Mouse (Mus musculus) forebrain, embryonic 14.5 days (tissue): Measurements from ENCODE around the gene Mxi1. TPM values are rescaled to one million over a fixed set of nuclear protein-coding genes. Genes with fewer than 3 reads are reported as not detected.
"Not testable (repeated sequence)": the region's sequence is repeated elsewhere in the genome, so short reads cannot be mapped to it uniquely, and the experiment has no call there.

Experiments
- ATAC-seq: fragments of 200-750 bp; cut with Nextera tagmentation; 2 replicates; pipeline ENCODE4 v1.8.0; 2017; ENCODE audit warnings: mild to moderate bottlenecking, moderate library complexity
- DNase-seq: peaks from one replicate; pipeline ENCODE4 v3.0.0-alpha.2; 2015; ENCODE audit warnings: low spot score
- H3K27ac ChIP-seq: fragments of 300-500 bp; sonication (generic); 2 replicates; pipeline ENCODE4 v1.5.1; 2014; ENCODE audit warnings: low read depth, mild to moderate bottlenecking, control low read depth, low read length, moderate library complexity
- H3K27me3 ChIP-seq: fragments of 300-500 bp; sonication (generic); replicated peaks from 2 replicates; pipeline ENCODE4 v1.6.1; 2014; ENCODE audit warnings: low read length, control low read depth, mixed read lengths; ENCODE audit not compliant: control insufficient read depth, insufficient read depth
- H3K36me3 ChIP-seq: fragments of 300-500 bp; sonication (generic); 2 replicates; pipeline ENCODE4 v1.6.1; 2014; ENCODE audit warnings: low read length, control low read depth; ENCODE audit not compliant: control insufficient read depth, insufficient read depth
- H3K4me1 ChIP-seq: fragments of 300-500 bp; sonication (generic); 2 replicates; pipeline ENCODE4 v1.6.1; 2014; ENCODE audit warnings: antibody characterized with exemption, low read length, control low read depth; ENCODE audit not compliant: control insufficient read depth, insufficient read depth
- H3K4me2 ChIP-seq: fragments of 300-500 bp; sonication (generic); 2 replicates; pipeline ENCODE4 v1.6.1; 2014; ENCODE audit warnings: mild to moderate bottlenecking, control low read depth, low read length
- H3K4me3 ChIP-seq: fragments of 300-500 bp; sonication (generic); 2 replicates; pipeline ENCODE4 v1.5.1; 2014; ENCODE audit warnings: low read depth, low read length, control low read depth
- H3K9ac ChIP-seq: fragments of 300-500 bp; sonication (generic); 2 replicates; pipeline ENCODE4 v1.6.1; 2014; ENCODE audit warnings: mild to moderate bottlenecking, low read length, control low read depth, moderate library complexity
- H3K9me3 ChIP-seq: fragments of 300-500 bp; sonication (generic); replicated peaks from 2 replicates; pipeline ENCODE4 v1.6.1; 2016; ENCODE audit warnings: low read length, control low read depth, mixed read lengths; ENCODE audit not compliant: control insufficient read depth
- WGBS: fragments of 180-500 bp; shearing (Covaris S2); extraction: QIAGEN DNeasy Blood & Tissue Kit; methylation state at CpG from one replicate; pipeline ENCODE4 v1.1.7; 2014; 5-methylcytosine and 5-hydroxymethylcytosine counted together
- polyA plus RNA-seq: library from polyadenylated mRNA; unstranded; fragments of >200 nt; fragmentation: Nextera tagmentation; extraction: Ambion mirVana; gene quantifications from 2 replicates; pipeline ENCODE4 v1.2.1, GENCODE M21; 2014

The Mxi1 gene
- polyA plus RNA-seq, 1 experiment from 2014 or later, result 27.6 TPM

- ATAC-seq, result no peak
- H3K27me3 ChIP-seq, result no peaks in the 10 kb centered on the region
- H3K9me3 ChIP-seq, result no peaks in the 10 kb centered on the region
- no peak overlapping the region for H3K27ac ChIP-seq
- H3K9ac ChIP-seq, result no peak overlapping the region
- no peak overlapping the region for H3K4me2 ChIP-seq
- no peak overlapping the region for H3K4me3 ChIP-seq
- no peak for DNase-seq
- peaks cover 11% of the 10 kb centered on the region for H3K36me3 ChIP-seq
- peaks cover 9% of the 10 kb centered on the region for H3K4me1 ChIP-seq
- WGBS, result 67% methylated on average over 8 of the region's 8 CpGs
Observed at GRCm38 (mm10) chr19:53392781-53393343, 82.5 kb downstream of the Mxi1 start.

DNA sequence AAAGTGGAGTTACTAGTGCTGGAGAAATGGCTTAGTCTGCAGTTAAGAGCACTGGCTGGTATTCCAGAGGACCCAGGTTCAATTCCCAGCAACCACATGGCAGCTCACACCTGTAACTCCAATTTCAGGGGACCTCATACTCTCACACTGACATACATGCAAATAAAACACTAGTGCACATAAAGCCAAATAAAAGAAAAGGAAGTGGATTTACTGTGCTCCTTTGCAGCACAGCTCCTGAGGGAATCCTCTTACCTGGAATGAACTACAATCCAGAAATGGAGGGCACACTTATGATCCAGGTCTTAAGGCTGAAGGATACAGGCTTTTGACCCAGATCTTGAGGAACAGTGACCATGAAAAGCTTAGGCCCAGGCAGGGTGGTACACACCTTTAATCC, 83.3 kb downstream of the Mxi1 start:
- Histone ChIP-seq H3K4me2 (no peak overlapping the region), H3K27ac (no peak overlapping the region), H3K9ac (no peak overlapping the region), H3K36me3 (peaks cover 3% of the 10 kb centered on the region), H3K4me3 (no peak overlapping the region), H3K4me1 (peaks cover 9% of the 10 kb centered on the region), H3K27me3 (no peaks in the 10 kb centered on the region), H3K9me3 (no peaks in the 10 kb centered on the region)
- ATAC-seq (no peak), DNase-seq (no peak)

DNA sequence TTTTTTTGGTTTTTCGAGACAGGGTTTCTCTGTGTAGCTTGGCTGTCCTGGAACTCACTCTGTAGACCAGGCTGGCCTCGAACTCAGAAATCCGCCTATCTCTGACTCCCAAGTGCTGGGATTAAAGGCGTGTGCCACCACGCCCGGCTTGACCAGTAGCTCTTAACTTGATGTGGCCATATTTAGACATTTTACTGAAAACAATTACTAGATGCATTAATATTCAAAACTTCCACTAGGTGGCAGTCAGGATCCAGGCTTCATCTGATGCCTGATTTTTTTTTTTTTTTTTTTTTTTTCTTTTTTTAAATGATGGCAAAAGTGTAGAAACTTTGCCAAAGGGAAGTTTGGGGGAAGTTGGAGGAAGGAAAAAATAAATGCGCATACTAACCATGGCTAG, 84.2 kb downstream of the Mxi1 start:
- no peak overlapping the region for H3K27ac ChIP-seq
- 15% methylated on average over 7 of the region's 7 CpGs for WGBS
- H3K36me3 ChIP-seq, result no peaks in the 10 kb centered on the region
- H3K4me3 ChIP-seq, result no peak overlapping the region
- peak; percentile 82 for DNase-seq
- no peaks in the 10 kb centered on the region for H3K27me3 ChIP-seq
- peaks cover 6% of the 10 kb centered on the region for H3K4me1 ChIP-seq
- no peak overlapping the region for H3K9ac ChIP-seq
- H3K9me3 ChIP-seq, result no peaks in the 10 kb centered on the region
- no peak for ATAC-seq
- H3K4me2 ChIP-seq, result no peak overlapping the region

GRCm38 (mm10) chr19:53394956-53395355, 84.6 kb downstream of the Mxi1 start:
- H3K9me3 ChIP-seq, H3K27ac ChIP-seq, H3K9ac ChIP-seq, H3K36me3 ChIP-seq, DNase-seq, H3K4me1 ChIP-seq, H3K4me2 ChIP-seq, H3K27me3 ChIP-seq, H3K4me3 ChIP-seq, ATAC-seq: not testable (repeated sequence)
- 71% methylated on average over 3 of the region's 3 CpGs for WGBS

GRCm38 (mm10) chr19:53395805-53396204, 85.5 kb downstream of the Mxi1 start:
- not testable (repeated sequence) for H3K4me2 ChIP-seq, H3K4me1 ChIP-seq, H3K27me3 ChIP-seq, H3K9ac ChIP-seq, H3K4me3 ChIP-seq, H3K36me3 ChIP-seq, H3K27ac ChIP-seq, ATAC-seq, H3K9me3 ChIP-seq, DNase-seq
- WGBS, result 41% methylated on average over 5 of the region's 5 CpGs

DNA sequence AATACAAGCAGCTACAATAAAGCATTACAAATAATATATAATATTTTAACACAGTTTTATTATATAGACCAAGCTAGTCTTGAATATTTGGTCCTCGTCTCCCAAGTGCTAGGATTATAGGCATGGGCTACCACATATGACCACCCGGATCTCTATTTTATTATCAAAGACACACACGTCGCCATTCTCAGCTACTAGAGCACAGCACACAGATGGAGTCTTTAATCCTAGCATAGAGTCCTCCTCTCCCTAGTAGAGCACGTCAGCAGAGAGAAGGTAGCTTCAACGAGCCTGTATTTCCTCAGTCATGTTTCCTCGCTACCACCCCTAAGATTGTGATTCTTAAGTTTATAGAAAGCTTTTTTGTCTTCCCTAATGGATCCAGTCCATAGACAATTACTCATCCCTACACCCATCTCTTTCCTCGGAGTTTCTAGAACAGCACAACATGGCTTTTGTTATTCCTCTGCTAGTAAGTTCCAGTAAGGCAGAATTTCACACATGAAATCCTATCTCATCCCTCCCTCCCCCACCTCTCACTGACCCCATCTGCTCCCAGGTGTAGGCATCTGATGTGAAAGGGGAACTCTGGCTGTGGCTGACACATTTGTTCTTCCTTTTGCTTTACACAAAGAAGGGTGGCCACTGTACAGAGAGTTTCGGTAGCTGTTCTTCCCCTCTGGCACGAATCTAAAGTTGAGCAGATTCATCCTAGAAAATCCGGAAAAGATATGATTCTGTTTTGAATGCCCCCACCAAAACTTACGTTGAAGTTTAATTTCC, 87.3 kb downstream of the Mxi1 start:
- H3K27me3 ChIP-seq, result no peaks in the 10 kb centered on the region
- no peaks in the 10 kb centered on the region for H3K36me3 ChIP-seq
- H3K9ac ChIP-seq, result no peak overlapping the region
- ATAC-seq, result no peak
- no peaks in the 10 kb centered on the region for H3K4me1 ChIP-seq
- no peaks in the 10 kb centered on the region for H3K9me3 ChIP-seq
- H3K4me2 ChIP-seq, result no peak overlapping the region
- 89% methylated on average over 12 of the region's 12 CpGs for WGBS
- no peak overlapping the region for H3K27ac ChIP-seq
- no peak overlapping the region for H3K4me3 ChIP-seq
- DNase-seq, result no peak

- Histone ChIP-seq H3K36me3 (no peaks in the 10 kb centered on the region), H3K9me3 (no peaks in the 10 kb centered on the region), H3K4me1 (no peaks in the 10 kb centered on the region), H3K4me3 (no peak overlapping the region), H3K4me2 (no peak overlapping the region), H3K27me3 (no peaks in the 10 kb centered on the region), H3K27ac (no peak overlapping the region), H3K9ac (no peak overlapping the region)
- DNase-seq (no peak), ATAC-seq (no peak)
- WGBS, result 93% methylated on average over 4 of the region's 4 CpGs
Observed at GRCm38 (mm10) chr19:53399213-53399612, 88.9 kb downstream of the Mxi1 start.

DNA sequence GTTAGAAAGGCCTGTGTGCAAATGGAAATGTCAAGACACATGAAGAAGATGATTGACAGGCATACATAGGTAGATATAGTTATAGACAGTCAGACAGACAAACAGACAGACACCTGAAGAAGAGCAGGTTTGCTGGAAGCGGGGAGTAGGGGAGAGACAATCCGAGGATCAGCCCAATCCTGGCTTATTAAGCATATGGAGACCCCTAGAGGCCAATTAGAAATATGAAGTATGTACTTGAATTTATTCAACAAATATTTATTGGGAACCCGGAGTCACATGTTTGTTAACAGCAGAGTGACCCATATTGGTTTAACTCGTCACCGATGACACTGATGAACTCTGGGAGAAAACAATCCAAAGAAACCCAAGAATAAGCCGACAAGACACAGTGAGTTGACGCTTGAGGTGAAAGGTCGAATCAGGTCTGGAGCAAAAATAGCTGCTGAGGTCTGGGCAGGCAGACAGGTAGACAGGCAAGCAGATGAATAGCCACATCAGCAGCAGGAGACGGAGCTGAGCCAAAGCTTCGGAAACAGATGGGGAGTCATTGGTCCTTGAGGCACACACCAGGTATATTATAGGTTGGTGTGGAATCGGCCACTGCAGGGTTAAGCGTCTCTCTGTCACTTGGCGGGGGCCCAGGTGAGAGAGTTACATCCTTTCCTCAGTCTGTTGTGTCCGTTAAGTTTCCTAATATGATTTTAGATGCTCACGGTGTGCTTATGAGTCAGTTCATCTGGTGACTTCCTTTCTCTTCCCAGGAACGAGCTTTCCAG, 90.2 kb downstream of the Mxi1 start:
- Histone ChIP-seq H3K36me3 (no peaks in the 10 kb centered on the region), H3K4me1 (no peaks in the 10 kb centered on the region), H3K9me3 (no peaks in the 10 kb centered on the region), H3K9ac (no peak overlapping the region), H3K27ac (no peak overlapping the region), H3K4me3 (no peak overlapping the region), H3K4me2 (no peak overlapping the region), H3K27me3 (no peaks in the 10 kb centered on the region)
- no peak for DNase-seq
- 87% methylated on average over 16 of the region's 16 CpGs for WGBS
- ATAC-seq, result no peak
